Mouse (Mus musculus) forebrain, embryonic 13.5 days (tissue): ENCODE data around the gene Espl1. TPM values are rescaled to one million over a fixed set of nuclear protein-coding genes. Genes with fewer than 3 reads are reported as not detected.

Source experiments
- ATAC-seq: fragments of 200-750 bp; cut with Nextera tagmentation; 2 replicates; pipeline ENCODE4 v1.8.0; 2017
- H3K27ac ChIP-seq: fragments of 300-500 bp; sonication (generic); 2 replicates; pipeline ENCODE4 v1.5.1; 2015; ENCODE audit warnings: inconsistent platforms, mild to moderate bottlenecking, moderate library complexity
- H3K27me3 ChIP-seq: fragments of 300-500 bp; sonication (generic); 2 replicates; pipeline ENCODE4 v1.6.1; 2015; ENCODE audit warnings: mild to moderate bottlenecking, inconsistent platforms
- H3K36me3 ChIP-seq: fragments of 300-500 bp; sonication (generic); 2 replicates; pipeline ENCODE4 v1.6.1; 2015; ENCODE audit warnings: mild to moderate bottlenecking, inconsistent platforms; ENCODE audit not compliant: poor library complexity, severe bottlenecking
- H3K4me1 ChIP-seq: fragments of 300-500 bp; sonication (generic); 2 replicates; pipeline ENCODE4 v1.6.1; 2015; ENCODE audit warnings: inconsistent platforms
- H3K4me2 ChIP-seq: fragments of 300-500 bp; sonication (generic); 2 replicates; pipeline ENCODE4 v1.6.1; 2015; ENCODE audit warnings: inconsistent platforms, mild to moderate bottlenecking, moderate library complexity
- H3K4me3 ChIP-seq: fragments of 300-500 bp; sonication (generic); 2 replicates; pipeline ENCODE4 v1.5.1; 2015; ENCODE audit warnings: mild to moderate bottlenecking, inconsistent platforms
- H3K9ac ChIP-seq: fragments of 300-500 bp; sonication (generic); 2 replicates; pipeline ENCODE4 v1.6.1; 2015; ENCODE audit warnings: mild to moderate bottlenecking, inconsistent platforms
- H3K9me3 ChIP-seq: fragments of 300-500 bp; sonication (generic); replicated peaks from 2 replicates; pipeline ENCODE4 v1.6.1; 2016; ENCODE audit warnings: inconsistent platforms
- WGBS: fragments of 180-500 bp; shearing (Covaris S2); methylation state at CpG from one replicate; pipeline ENCODE4 v1.1.7; 2015; 5-methylcytosine and 5-hydroxymethylcytosine counted together
- polyA plus RNA-seq: library from polyadenylated mRNA; unstranded; fragments of >200 nt; fragmentation: Nextera tagmentation; extraction: Ambion mirVana; gene quantifications from 2 replicates; pipeline ENCODE4 v1.2.1, GENCODE M21; 2015

The Espl1 gene
- polyA plus RNA-seq = 19.7 and 27.3 TPM in 2 replicates

GRCm38 (mm10) chr15:102295633-102296367 is at the start of gene Espl1:
Gene Espl1, plus strand, starts transcription at chr15:102296266.
- peak; percentile 99 for ATAC-seq
- Histone ChIP-seq H3K27ac (no peak within 1 kb of the TSS), H3K27me3 (no peaks in the 10 kb centered on the region), H3K9ac (peak within 1 kb of the TSS; percentile 68), H3K9me3 (no peaks in the 10 kb centered on the region), H3K36me3 (peaks cover 26% of the 10 kb centered on the region), H3K4me1 (peaks cover 11% of the 10 kb centered on the region), H3K4me2 (peak within 1 kb of the TSS; percentile 88), H3K4me3 (peak within 1 kb of the TSS; percentile 60)
- 6% methylated on average over 25 of the region's 25 CpGs for WGBS

DNA sequence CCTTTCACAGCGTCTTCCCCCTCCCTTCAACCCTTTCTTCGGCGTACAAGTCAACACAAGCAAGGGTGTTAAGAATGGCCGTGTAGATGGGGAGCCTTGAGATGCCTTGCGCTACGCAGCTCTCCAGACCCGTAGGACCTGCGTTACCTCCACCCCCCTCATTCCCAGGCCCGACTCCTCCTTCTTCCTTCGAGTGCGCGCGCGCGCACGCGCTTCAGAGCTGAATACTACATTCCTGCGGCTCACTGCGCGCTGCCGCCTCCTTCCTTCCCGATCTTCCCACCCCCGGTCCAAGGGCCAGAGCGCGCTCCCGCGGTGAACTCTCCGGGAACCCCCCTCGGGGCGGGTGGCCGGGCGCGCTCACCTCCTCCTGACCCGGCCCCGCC is 49.2 kb upstream of the Espl1 start:
- peak; percentile 84 for ATAC-seq
- Histone ChIP-seq H3K27me3 (peaks cover 74% of the 10 kb centered on the region), H3K36me3 (no peaks in the 10 kb centered on the region), H3K4me3 (peak overlapping the region; percentile 57), H3K9me3 (no peaks in the 10 kb centered on the region), H3K4me1 (peaks cover 56% of the 10 kb centered on the region), H3K27ac (peak overlapping the region; percentile 72), H3K4me2 (peak overlapping the region; percentile 97), H3K9ac (peak overlapping the region; percentile 69)
- under 1% methylated on average over 25 of the region's 35 CpGs for WGBS

- H3K4me2 ChIP-seq = peak overlapping the region; percentile 97
- peak overlapping the region; percentile 57 for H3K4me3 ChIP-seq
- H3K9ac ChIP-seq = peak overlapping the region; percentile 69
- H3K4me1 ChIP-seq = peaks cover 56% of the 10 kb centered on the region
- H3K9me3 ChIP-seq = no peaks in the 10 kb centered on the region
- peak overlapping the region; percentile 72 for H3K27ac ChIP-seq
- H3K36me3 ChIP-seq = no peaks in the 10 kb centered on the region
- peaks cover 72% of the 10 kb centered on the region for H3K27me3 ChIP-seq
- ATAC-seq = peak; percentile 37; the same call in 1 of the 2 replicates
- WGBS = under 1% methylated on average over 50 of the region's 65 CpGs
These were observed 48.6 kb upstream of the Espl1 start for GRCm38 (mm10) chr15:102247252-102248130.

DNA sequence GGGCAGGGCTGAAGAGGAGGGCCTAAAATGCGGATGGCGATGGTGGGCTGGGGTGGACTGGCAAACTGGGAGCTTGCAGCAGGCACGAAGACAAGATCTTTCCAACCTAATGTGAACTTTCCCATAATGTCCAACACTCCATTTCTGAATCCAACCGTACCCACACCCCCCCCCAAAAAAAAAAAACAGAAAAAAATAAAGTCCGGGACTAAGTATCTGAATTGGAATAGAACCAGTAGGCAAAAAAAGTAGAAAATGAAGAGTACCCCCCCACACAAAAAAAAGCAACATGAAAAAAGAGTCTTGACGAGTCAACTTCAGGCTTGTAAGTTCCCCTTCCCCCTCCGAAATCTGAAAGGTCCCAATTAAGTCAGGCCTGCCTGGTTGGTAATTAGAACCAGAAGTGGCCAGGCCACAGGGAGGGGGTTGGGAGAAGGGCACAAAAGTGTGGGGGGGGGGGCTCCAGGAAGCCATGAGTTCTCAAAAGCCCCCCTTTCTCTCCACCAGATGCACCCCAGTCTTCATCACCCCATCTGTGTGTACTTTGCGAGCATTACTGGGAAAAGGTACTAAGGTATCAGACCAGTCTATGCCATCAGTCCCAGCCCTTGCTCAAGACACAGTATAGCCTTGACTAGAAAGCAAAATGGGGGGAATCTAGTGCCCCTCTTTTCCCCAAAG is 47.8 kb upstream of the Espl1 start:
- H3K9me3 ChIP-seq = no peaks in the 10 kb centered on the region
- peaks cover 65% of the 10 kb centered on the region for H3K27me3 ChIP-seq
- H3K36me3 ChIP-seq = no peaks in the 10 kb centered on the region
- H3K4me2 ChIP-seq = peak overlapping the region; percentile 97
- H3K9ac ChIP-seq = peak overlapping the region; percentile 69
- H3K27ac ChIP-seq = peak overlapping the region; percentile 22; the same call in 1 of the 2 replicates
- peaks cover 53% of the 10 kb centered on the region for H3K4me1 ChIP-seq
- peak overlapping the region; percentile 57 for H3K4me3 ChIP-seq
- ATAC-seq = no peak
- WGBS = 1% methylated on average over 8 of the region's 8 CpGs

DNA sequence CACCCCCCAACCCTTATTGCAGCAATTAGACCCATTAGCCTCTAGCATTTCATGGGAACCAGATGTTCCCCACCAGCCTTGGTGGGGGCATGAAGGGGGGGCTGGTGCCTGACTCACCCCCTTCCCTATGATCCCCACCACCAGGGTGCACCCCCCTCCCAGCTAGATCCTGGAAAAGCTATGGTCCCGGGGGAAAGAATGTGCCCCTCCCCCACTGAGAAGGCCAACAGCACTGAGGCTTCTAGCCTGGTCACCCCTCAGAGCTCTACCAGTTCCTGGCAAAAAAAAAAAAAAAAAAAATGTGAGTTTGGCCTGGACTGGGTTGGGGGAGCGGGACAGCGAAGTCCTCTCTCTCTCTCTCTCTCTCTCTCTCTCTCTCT is 47.3 kb upstream of the Espl1 start:
- WGBS = 0% methylated on average over 2 of the region's 3 CpGs
- H3K4me2 ChIP-seq = peak overlapping the region; percentile 97; the same call in 1 of the 2 replicates
- H3K4me3 ChIP-seq = no peak overlapping the region
- no peak for ATAC-seq
- no peaks in the 10 kb centered on the region for H3K9me3 ChIP-seq
- H3K27ac ChIP-seq = no peak overlapping the region
- peaks cover 60% of the 10 kb centered on the region for H3K27me3 ChIP-seq
- no peak overlapping the region for H3K9ac ChIP-seq
- peaks cover 48% of the 10 kb centered on the region for H3K4me1 ChIP-seq
- H3K36me3 ChIP-seq = no peaks in the 10 kb centered on the region

GRCm38 (mm10) chr15:102249251-102249691 is 46.8 kb upstream of the Espl1 start:
- Histone ChIP-seq H3K4me3 (no peak overlapping the region), H3K27ac (no peak overlapping the region), H3K4me2 (peak overlapping the region; percentile 19; the same call in 1 of the 2 replicates), H3K9me3 (no peaks in the 10 kb centered on the region), H3K27me3 (peaks cover 60% of the 10 kb centered on the region), H3K4me1 (peaks cover 48% of the 10 kb centered on the region), H3K9ac (no peak overlapping the region), H3K36me3 (no peaks in the 10 kb centered on the region)
- ATAC-seq = no peak
- 2% methylated on average over 13 of the region's 13 CpGs for WGBS

DNA sequence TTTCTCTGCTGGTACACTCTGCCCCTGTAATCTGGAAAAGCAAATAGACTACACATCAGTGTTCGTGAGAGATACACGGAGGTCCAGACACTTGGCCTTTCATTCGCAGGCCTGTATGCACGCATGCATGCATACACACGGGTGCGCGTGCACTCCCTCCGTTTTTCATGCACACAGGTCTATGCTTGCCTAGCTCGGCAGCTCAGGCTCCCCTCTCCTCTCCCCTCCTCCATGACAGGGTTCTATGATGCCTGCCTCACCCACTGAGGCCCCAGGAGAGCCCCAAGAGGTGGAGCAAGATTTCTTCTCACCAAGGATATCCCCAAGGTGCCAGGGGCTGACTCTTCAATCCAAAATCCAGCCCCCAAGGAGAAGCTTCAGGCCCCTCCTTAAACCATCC is 46.1 kb upstream of the Espl1 start:
- no peaks in the 10 kb centered on the region for H3K36me3 ChIP-seq
- peaks cover 44% of the 10 kb centered on the region for H3K4me1 ChIP-seq
- H3K9ac ChIP-seq = no peak overlapping the region
- H3K4me3 ChIP-seq = no peak overlapping the region
- ATAC-seq = no peak
- no peaks in the 10 kb centered on the region for H3K9me3 ChIP-seq
- no peak overlapping the region for H3K4me2 ChIP-seq
- H3K27ac ChIP-seq = no peak overlapping the region
- H3K27me3 ChIP-seq = peaks cover 57% of the 10 kb centered on the region
- 47% methylated on average over 9 of the region's 9 CpGs for WGBS

- H3K27me3 ChIP-seq = peaks cover 57% of the 10 kb centered on the region
- H3K9ac ChIP-seq = no peak overlapping the region
- no peak overlapping the region for H3K27ac ChIP-seq
- 67% methylated on average over 5 of the region's 5 CpGs for WGBS
- no peaks in the 10 kb centered on the region for H3K36me3 ChIP-seq
- peaks cover 41% of the 10 kb centered on the region for H3K4me1 ChIP-seq
- ATAC-seq = no peak
- no peak overlapping the region for H3K4me3 ChIP-seq
- no peaks in the 10 kb centered on the region for H3K9me3 ChIP-seq
- H3K4me2 ChIP-seq = no peak overlapping the region
These were observed 45.5 kb upstream of the Espl1 start for GRCm38 (mm10) chr15:102250521-102250920.

DNA sequence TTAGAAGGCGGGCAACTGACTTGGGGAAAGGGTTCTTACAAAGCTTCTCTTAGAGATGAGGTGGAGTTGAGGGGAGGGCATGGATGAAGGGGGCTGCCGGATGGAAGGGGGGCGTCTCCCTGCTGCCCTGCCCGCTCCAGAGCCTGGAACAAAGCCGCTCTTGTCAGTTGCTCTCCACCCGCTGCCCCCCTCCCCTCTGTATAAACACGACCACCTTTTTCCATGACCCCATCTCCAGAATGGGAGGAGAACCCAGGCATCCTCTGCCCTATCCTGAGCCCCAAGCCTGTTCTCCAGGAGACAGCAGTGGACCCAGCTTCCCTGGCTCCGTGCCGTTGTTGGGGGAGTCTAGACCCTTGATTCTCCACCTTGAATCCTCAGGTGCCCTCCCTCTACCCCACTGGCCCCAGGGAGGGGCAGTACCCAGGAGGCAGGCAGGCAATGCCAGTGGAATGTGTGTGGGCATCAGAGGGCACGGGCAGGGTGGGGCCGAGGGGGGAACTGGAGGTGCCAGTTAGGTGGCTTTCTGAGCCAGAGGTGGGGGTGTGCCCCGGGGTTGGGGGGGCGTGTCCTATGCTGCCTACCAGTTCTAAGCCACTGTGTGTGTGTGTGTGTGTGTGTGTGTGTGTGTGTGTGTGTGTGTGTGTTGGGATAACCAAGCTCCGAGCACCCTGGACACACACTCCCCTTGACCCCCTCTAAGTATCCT is 40.4 kb upstream of the Espl1 start:
- no peaks in the 10 kb centered on the region for H3K36me3 ChIP-seq
- ATAC-seq = no peak
- no peak overlapping the region for H3K4me3 ChIP-seq
- peaks cover 54% of the 10 kb centered on the region for H3K27me3 ChIP-seq
- peaks cover 30% of the 10 kb centered on the region for H3K4me1 ChIP-seq
- WGBS = 50% methylated on average over 14 of the region's 14 CpGs
- H3K9ac ChIP-seq = no peak overlapping the region
- no peaks in the 10 kb centered on the region for H3K9me3 ChIP-seq
- H3K27ac ChIP-seq = no peak overlapping the region
- H3K4me2 ChIP-seq = no peak overlapping the region

DNA sequence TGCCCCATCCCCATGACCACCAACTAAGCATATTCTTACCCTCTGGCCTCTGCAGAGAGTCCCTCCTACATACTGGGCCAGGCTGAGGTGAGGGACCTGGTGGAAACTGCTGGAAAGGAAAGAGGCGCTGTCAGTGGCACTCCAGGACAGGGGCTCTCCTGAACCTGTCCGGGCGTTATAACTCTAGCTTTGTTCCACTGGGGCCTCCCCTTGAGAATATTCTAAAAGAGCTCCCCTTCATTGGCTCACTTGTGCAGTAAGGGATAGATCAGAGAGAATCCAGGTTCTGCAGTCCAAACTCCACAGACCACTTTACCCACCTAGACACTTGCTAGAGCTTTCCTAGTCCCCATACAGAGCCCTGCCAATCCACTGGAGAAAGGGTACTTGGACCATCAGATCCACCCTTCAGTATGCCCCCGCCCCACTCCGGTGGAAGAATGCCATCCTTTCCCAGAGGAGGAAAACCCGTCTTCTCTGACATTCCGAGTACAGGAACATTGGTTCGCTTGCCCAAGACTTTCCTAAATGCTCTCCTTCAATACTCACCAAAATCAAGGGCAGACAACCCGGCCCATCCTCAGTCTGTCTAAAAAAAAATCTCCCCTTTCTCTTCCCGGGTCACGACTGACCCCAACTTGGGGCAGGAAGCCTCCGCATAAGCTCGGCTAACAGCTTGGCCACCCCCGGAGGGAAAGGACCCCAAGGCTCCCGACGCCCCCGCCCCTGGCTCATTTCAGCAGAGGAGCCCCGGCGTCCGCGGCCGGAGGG is 39.5 kb upstream of the Espl1 start:
- Histone ChIP-seq H3K4me1 (peaks cover 30% of the 10 kb centered on the region), H3K9me3 (no peaks in the 10 kb centered on the region), H3K27ac (no peak overlapping the region; the same call in 1 of the 2 replicates), H3K27me3 (peaks cover 52% of the 10 kb centered on the region), H3K4me2 (peak overlapping the region; percentile 93), H3K9ac (peak overlapping the region; percentile 70), H3K36me3 (no peaks in the 10 kb centered on the region), H3K4me3 (peak overlapping the region; percentile 52)
- 10% methylated on average over 20 of the region's 22 CpGs for WGBS
- ATAC-seq = no peak
